Mouse (Mus musculus): Measurements from ENCODE around the gene Glod4. TPM values are rescaled to one million over a fixed set of nuclear protein-coding genes. Genes with fewer than 3 reads are reported as not detected.

Glod4 gene
- polyA plus RNA-seq (2021; fragmentation: Nextera tagmentation), result 110 and 123 TPM in 2 replicates
- long read RNA-seq, experiment 1, transcript Glod4-201 (9 exons, 1,434 nt), result major isoform, 389 of 450 reads
- long read RNA-seq, experiment 1, transcript Glod4-209 (9 exons, 1,445 nt), result minor isoform, 33 of 450 reads
- long read RNA-seq, experiment 1, partial matches to known transcripts, result 10 of 450 reads
- long read RNA-seq, experiment 1, other reads (novel, unspliced or antisense), result 18 of 450 reads
- long read RNA-seq, experiment 2, transcript Glod4-201 (9 exons, 1,434 nt), result major isoform, 146 of 203 reads
- long read RNA-seq, experiment 2, transcript Glod4-209 (9 exons, 1,445 nt), result minor isoform, 12 of 203 reads
- long read RNA-seq, experiment 2, partial matches to known transcripts, result 23 of 203 reads
- long read RNA-seq, experiment 2, other reads (novel, unspliced or antisense), result 22 of 203 reads

GRCm38 (mm10) chr11:76242901-76243810, at the start of gene Glod4, which contains the start of gene Mrm3:
Gene Glod4 (minus strand): TSS chr11:76243725.
Gene Mrm3 (plus strand): TSS chr11:76243715.

GRCm38 (mm10) chr11:76217390-76217800, 26.1 kb downstream of the Glod4 start, which contains the start of the genes Dbil5 and Gemin4:
Gene Dbil5 (plus strand): TSS chr11:76217608.
Gene Gemin4 (minus strand): TSS chr11:76217664.

DNA sequence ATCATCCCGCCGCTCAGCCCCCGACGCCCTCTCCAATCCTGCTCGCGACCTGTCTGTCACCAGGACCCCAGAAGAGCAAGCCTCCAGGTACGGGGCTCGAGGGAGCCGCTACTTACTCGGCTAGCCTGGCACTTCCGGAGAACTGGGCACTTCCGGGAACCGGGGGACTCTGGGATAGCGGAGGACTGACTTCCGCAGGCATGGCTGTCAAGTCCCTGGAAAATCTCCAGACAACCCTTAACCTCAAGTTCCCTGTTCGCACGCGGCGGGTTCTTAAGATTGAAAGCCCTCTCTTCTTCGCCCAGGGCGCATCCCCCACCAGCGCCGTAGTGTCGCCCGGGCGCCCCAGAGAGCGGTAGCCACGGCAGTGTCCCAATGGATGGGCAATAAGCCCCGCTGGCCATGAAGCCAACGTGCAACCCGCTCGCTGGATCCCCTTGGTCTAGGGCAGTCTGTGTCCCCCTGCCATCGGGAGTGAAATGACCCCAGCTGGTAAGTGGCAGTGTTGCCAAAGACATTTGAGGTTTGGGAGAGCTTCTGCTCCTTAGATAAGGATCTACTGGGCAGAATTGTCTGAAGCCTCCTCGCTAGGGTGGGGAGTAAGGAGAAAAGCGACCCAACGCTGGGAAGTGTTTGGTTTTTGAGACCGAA, 63.9 kb downstream of the Glod4 start, which contains the start of the genes Vps53 and Fam57a:
Gene Vps53 (minus strand): TSS at position 153 of the 651 bp plus-strand sequence.
Gene Fam57a (plus strand): TSS at position 177 of the 651 bp plus-strand sequence.

Other genes starting within 250 kb of the Glod4 start
- 5.0 and 5.5 TPM in 2 replicates for gene 1700016K19Rik, start 243.8 kb downstream of the Glod4 start, polyA plus RNA-seq (2021; fragmentation: Nextera tagmentation)
- gene Rflnb, start 215.9 kb downstream of the Glod4 start, polyA plus RNA-seq (2021; fragmentation: Nextera tagmentation), result 3.9 and 6.7 TPM in 2 replicates
- gene Vps53, start 64.1 kb downstream of the Glod4 start, polyA plus RNA-seq (2021; fragmentation: Nextera tagmentation), result 52.9 and 56.8 TPM in 2 replicates
- 12.6 and 15.7 TPM in 2 replicates for gene Fam57a, start 64.1 kb downstream of the Glod4 start, polyA plus RNA-seq (2021; fragmentation: Nextera tagmentation)
- gene Dbil5, start 26.1 kb downstream of the Glod4 start, polyA plus RNA-seq (2021; fragmentation: Nextera tagmentation), result 1.2 and 2.3 TPM in 2 replicates
- 6.8 and 7.1 TPM in 2 replicates for gene Gemin4, start 26.1 kb downstream of the Glod4 start, polyA plus RNA-seq (2021; fragmentation: Nextera tagmentation)
- 17.3 and 21.4 TPM in 2 replicates for gene Mrm3, start within 50 bp of the Glod4 start, polyA plus RNA-seq (2021; fragmentation: Nextera tagmentation)
- 1.9 and 2.4 TPM in 2 replicates for gene Nxn, start 155.4 kb upstream of the Glod4 start, polyA plus RNA-seq (2021; fragmentation: Nextera tagmentation)
- 30.2 and 51.9 TPM in 2 replicates for gene Timm22, start 163.2 kb upstream of the Glod4 start, polyA plus RNA-seq (2021; fragmentation: Nextera tagmentation)